Mouse (Mus musculus) forebrain, embryonic 15.5 days (tissue): ENCODE measurements around the gene Gria1. TPM values are rescaled to one million over a fixed set of nuclear protein-coding genes. Genes with fewer than 3 reads are reported as not detected.

Source experiments
- ATAC-seq: fragments of 200-750 bp; cut with Nextera tagmentation; replicated peaks from 2 replicates; pipeline ENCODE4 v1.8.0; 2017; ENCODE audit warnings: mild to moderate bottlenecking, moderate TSS enrichment, moderate library complexity
- H3K27ac ChIP-seq: fragments of 300-500 bp; sonication (generic); replicated peaks from 2 replicates; pipeline ENCODE4 v1.5.1; 2015; ENCODE audit warnings: mild to moderate bottlenecking, inconsistent platforms
- H3K27me3 ChIP-seq: fragments of 300-500 bp; sonication (generic); 2 replicates; pipeline ENCODE4 v1.6.1; 2015; ENCODE audit warnings: inconsistent platforms
- H3K36me3 ChIP-seq: fragments of 300-500 bp; sonication (generic); 2 replicates; pipeline ENCODE4 v1.6.1; 2015; ENCODE audit warnings: mild to moderate bottlenecking, inconsistent platforms
- H3K4me1 ChIP-seq: fragments of 300-500 bp; sonication (generic); 2 replicates; pipeline ENCODE4 v1.6.1; 2015; ENCODE audit warnings: inconsistent platforms
- H3K4me2 ChIP-seq: fragments of 300-500 bp; sonication (generic); replicated peaks from 2 replicates; pipeline ENCODE4 v1.6.1; 2015; ENCODE audit warnings: mild to moderate bottlenecking, inconsistent platforms
- H3K4me3 ChIP-seq: fragments of 300-500 bp; sonication (generic); 2 replicates; pipeline ENCODE4 v1.5.1; 2015; ENCODE audit warnings: mild to moderate bottlenecking, inconsistent platforms
- H3K9ac ChIP-seq: fragments of 300-500 bp; sonication (generic); replicated peaks from 2 replicates; pipeline ENCODE4 v1.6.1; 2015; ENCODE audit warnings: mild to moderate bottlenecking, inconsistent platforms
- H3K9me3 ChIP-seq: fragments of 300-500 bp; sonication (generic); 2 replicates; pipeline ENCODE4 v1.6.1; 2016; ENCODE audit warnings: inconsistent platforms
- WGBS: fragments of 180-500 bp; shearing (Covaris S2); methylation state at CpG from one replicate; pipeline ENCODE4 v1.1.7; 2015; ENCODE audit warnings: mixed read lengths; 5-methylcytosine and 5-hydroxymethylcytosine counted together
- polyA plus RNA-seq: library from polyadenylated mRNA; unstranded; fragments of >200 nt; fragmentation: Nextera tagmentation; extraction: Ambion mirVana; gene quantifications from 2 replicates; pipeline ENCODE4 v1.2.1, GENCODE M21; 2015

The Gria1 gene
- polyA plus RNA-seq, 1 experiment from 2014 or later: 60.6 TPM

GRCm38 (mm10) chr11:57306892-57307291 lies 295.7 kb downstream of the Gria1 start:
- H3K27ac ChIP-seq: no peak overlapping the region
- no peaks in the 10 kb centered on the region for H3K36me3 ChIP-seq
- no peak overlapping the region for H3K4me2 ChIP-seq
- no peaks in the 10 kb centered on the region for H3K27me3 ChIP-seq
- H3K9ac ChIP-seq: no peak overlapping the region
- no peaks in the 10 kb centered on the region for H3K4me1 ChIP-seq
- no peak overlapping the region for H3K4me3 ChIP-seq
- 94% methylated on average over 1 of the region's 1 CpGs for WGBS
- no peaks in the 10 kb centered on the region for H3K9me3 ChIP-seq
- no peak for ATAC-seq

- Histone ChIP-seq H3K4me2 (no peak overlapping the region), H3K27me3 (no peaks in the 10 kb centered on the region), H3K27ac (peak overlapping the region; percentile 26; the same call in 1 of the 2 replicates), H3K9me3 (no peaks in the 10 kb centered on the region), H3K4me3 (no peak overlapping the region), H3K4me1 (peaks cover 11% of the 10 kb centered on the region), H3K36me3 (no peaks in the 10 kb centered on the region), H3K9ac (no peak overlapping the region)
- WGBS: 19% methylated on average over 3 of the region's 3 CpGs
- ATAC-seq: peak; percentile 72
These were observed 305.9 kb downstream of the Gria1 start for GRCm38 (mm10) chr11:57317063-57317462.

GRCm38 (mm10) chr11:57317478-57317877 lies 306.3 kb downstream of the Gria1 start:
- Histone ChIP-seq H3K27me3 (no peaks in the 10 kb centered on the region), H3K9me3 (no peaks in the 10 kb centered on the region), H3K4me1 (peaks cover 11% of the 10 kb centered on the region), H3K9ac (no peak overlapping the region), H3K36me3 (no peaks in the 10 kb centered on the region), H3K27ac (peak overlapping the region; percentile 26; the same call in 1 of the 2 replicates), H3K4me2 (no peak overlapping the region), H3K4me3 (no peak overlapping the region)
- ATAC-seq: peak; percentile 23; the same call in 1 of the 2 replicates
- 61% methylated on average over 13 of the region's 13 CpGs for WGBS

GRCm38 (mm10) chr11:57319374-57319773 lies 308.2 kb downstream of the Gria1 start:
- Histone ChIP-seq H3K27me3 (no peaks in the 10 kb centered on the region), H3K4me1 (peaks cover 11% of the 10 kb centered on the region), H3K9me3 (no peaks in the 10 kb centered on the region), H3K36me3 (no peaks in the 10 kb centered on the region), H3K9ac (no peak overlapping the region), H3K27ac (no peak overlapping the region), H3K4me2 (no peak overlapping the region), H3K4me3 (no peak overlapping the region)
- ATAC-seq: no peak
- 87% methylated on average over 3 of the region's 3 CpGs for WGBS

- ATAC-seq: no peak
- Histone ChIP-seq H3K9ac (no peak overlapping the region), H3K27ac (no peak overlapping the region), H3K4me2 (no peak overlapping the region), H3K4me1 (no peaks in the 10 kb centered on the region), H3K9me3 (no peaks in the 10 kb centered on the region), H3K4me3 (no peak overlapping the region), H3K27me3 (no peaks in the 10 kb centered on the region), H3K36me3 (no peaks in the 10 kb centered on the region)
- WGBS: 86% methylated on average over 4 of the region's 4 CpGs
These were observed 312.9 kb downstream of the Gria1 start for GRCm38 (mm10) chr11:57324099-57324498.
